Mouse (Mus musculus) cerebellum, adult 9-10 months (tissue): Measurements from ENCODE around the gene Gm49342.
"Not testable (repeated sequence)": the region's sequence is repeated elsewhere in the genome, so short reads cannot be mapped to it uniquely, and the experiment has no call there.

Source experiments
- DNase-seq: peaks from one replicate; pipeline ENCODE4 v3.0.0; 2022

The Gm49342 gene

DNA sequence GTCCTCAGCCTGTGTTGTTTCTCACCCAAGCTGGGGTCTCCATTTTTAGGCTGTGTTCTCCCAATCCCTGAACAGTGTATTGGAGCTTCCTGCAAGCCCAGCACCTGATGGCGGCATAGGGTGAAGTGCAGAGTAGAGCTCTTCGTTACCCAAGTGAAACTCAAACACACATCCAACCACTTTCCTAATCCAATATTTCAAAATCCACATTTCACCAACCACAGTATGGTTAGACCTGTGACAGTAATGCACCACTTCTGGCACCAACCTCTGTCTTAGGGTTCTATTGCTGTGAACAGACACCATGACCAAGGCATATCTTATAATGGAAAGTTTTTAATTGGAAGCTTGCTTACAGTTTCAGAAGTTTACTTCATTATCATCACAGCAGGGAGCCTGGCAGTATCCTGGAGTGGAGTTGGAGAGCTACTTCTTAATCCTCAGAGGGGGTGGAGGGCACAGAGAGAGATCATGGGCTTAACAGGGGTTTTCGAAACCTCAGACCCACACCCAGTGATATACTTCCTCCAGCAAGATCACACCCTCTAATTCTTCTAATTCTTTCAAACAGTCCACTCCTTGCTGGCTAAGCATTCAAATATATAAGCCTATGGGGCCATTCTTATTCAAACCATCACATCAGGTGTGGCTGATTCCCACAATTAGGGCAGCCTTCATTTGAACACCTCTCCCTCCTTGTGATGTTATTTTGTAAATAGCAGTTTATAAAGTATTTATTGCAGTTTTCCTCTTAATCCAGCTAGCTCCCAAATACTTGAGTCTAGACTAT, 6.0 kb upstream of the Gm49342 start:
- no peak for DNase-seq

GRCm38 (mm10) chr14:50938940-50939339, 5.4 kb upstream of the Gm49342 start:
- no peak for DNase-seq

DNA sequence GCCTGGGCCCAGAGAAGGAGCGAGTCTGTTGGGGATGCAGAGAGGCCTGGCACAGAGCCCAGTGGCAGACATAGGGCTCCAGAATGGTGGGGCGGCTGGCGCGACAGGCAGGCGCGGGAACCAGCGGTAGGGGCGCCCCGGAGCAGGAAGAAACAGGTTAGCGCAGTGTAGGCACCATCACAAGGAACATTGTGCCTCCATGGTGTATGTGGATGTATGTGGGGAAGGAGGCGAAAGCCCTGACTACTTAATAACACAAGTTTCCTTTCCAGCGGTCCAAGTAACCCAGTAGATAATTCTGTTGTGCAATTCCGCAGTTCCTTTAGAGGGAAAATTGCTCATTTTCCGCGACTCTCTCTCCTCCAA, 334 bp downstream of the Gm49342 start:
- DNase-seq = not testable (repeated sequence)

- DNase-seq = not testable (repeated sequence)
Observed at GRCm38 (mm10) chr14:50945081-50945480, 764 bp downstream of the Gm49342 start.

DNA sequence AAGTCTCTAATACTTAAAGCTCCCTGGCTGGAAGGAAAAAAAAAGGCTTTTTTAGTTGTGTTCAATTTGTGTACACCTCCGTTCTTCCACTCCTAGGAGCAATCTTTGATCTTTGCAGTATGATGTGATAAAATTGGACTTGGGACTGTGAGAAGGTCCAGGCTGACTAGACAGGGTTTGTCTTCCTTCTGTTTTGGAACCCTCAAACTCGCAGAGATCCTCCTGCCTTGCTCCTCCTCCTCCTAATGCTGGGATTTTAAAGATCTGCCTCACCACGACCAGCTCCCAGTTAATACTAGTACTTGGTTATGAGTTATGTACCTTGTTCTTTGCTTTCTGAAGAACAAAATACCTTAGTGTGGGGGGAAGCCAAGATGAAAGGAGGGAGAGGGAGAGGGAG, 1.2 kb downstream of the Gm49342 start:
- DNase-seq = not testable (repeated sequence)

- no peak for DNase-seq
Observed at GRCm38 (mm10) chr14:50955487-50955886, 11.2 kb downstream of the Gm49342 start.

- DNase-seq = peak; percentile 70
Observed at GRCm38 (mm10) chr14:50955942-50956508, 11.7 kb downstream of the Gm49342 start, which contains the start of gene Pnp2. TSS of gene Pnp2 (plus strand) at chr14:50955992.

GRCm38 (mm10) chr14:50956724-50957123, 12.4 kb downstream of the Gm49342 start:
- DNase-seq = not testable (repeated sequence)

- DNase-seq = not testable (repeated sequence)
Observed at GRCm38 (mm10) chr14:50957146-50957545, 12.8 kb downstream of the Gm49342 start.

DNA sequence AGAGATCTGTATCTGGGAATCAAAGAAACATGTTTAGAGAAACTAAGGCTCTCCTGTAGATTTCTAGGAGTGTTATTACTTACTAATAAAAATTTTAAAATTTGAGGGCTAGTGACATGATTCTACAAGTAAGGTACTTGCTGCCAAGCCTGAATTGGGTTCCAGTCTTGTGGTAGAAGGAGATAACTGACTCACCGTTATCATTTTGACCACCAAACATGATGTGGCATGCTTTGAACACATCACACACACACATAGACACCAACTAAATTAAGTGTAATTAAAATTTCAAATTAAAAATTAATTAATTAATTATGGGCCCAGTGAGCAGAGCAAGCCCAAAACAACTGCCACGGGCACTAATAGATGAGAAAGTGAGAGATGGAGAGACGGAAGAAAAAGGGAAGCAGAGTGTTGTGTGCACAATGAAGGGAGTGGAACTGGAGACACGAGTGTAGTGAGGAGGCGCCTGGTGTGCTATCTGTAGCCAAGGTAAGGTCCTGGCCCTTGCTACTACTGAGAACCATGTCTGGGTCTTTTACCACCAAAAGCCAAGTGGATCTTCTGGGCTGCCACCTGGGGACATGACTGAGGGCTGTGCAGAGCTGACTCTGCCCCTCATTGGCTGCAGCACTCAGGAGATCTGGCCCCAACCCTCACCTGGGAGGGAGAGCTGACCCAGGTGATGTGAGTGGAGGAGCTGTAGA, 14.1 kb downstream of the Gm49342 start:
- not testable (repeated sequence) for DNase-seq

DNA sequence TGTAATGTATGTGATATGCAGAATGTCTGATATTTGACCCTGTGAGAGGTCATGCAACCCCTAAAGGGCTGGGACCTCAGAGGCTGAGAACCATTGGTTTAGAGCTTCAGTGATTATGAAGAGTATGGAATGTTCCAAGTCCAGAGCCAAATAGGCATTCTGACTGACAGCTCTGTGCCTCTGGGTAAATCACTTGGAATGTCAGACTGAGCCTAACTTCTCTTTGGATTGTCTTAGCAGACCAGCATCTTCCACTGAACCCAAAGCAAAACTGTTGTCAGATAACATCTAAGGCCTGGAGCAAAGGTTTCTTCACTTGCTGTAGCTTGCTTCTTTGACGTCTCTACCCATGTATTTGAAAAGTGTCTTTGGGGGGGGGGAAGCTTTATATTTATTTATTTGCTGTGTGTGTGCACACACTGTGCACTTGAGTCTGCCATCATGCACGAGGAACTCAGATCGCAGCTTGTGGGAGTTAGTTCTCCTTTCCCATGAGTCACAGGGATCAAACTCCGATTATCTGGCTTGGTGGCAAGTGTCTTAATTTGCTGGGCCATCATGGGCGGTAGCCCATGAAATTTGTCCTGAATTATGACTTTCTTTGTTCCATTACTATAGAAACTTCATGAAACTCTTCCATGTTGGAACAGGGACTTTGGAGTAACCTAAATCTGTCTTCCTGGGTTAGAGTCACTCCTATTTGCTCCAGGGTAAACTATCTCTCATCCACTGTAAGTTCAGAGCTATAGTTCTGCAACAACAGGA, 24.1 kb downstream of the Gm49342 start:
- no peak for DNase-seq

- DNase-seq = no peak
Observed at GRCm38 (mm10) chr14:50969041-50969440, 24.7 kb downstream of the Gm49342 start.

DNA sequence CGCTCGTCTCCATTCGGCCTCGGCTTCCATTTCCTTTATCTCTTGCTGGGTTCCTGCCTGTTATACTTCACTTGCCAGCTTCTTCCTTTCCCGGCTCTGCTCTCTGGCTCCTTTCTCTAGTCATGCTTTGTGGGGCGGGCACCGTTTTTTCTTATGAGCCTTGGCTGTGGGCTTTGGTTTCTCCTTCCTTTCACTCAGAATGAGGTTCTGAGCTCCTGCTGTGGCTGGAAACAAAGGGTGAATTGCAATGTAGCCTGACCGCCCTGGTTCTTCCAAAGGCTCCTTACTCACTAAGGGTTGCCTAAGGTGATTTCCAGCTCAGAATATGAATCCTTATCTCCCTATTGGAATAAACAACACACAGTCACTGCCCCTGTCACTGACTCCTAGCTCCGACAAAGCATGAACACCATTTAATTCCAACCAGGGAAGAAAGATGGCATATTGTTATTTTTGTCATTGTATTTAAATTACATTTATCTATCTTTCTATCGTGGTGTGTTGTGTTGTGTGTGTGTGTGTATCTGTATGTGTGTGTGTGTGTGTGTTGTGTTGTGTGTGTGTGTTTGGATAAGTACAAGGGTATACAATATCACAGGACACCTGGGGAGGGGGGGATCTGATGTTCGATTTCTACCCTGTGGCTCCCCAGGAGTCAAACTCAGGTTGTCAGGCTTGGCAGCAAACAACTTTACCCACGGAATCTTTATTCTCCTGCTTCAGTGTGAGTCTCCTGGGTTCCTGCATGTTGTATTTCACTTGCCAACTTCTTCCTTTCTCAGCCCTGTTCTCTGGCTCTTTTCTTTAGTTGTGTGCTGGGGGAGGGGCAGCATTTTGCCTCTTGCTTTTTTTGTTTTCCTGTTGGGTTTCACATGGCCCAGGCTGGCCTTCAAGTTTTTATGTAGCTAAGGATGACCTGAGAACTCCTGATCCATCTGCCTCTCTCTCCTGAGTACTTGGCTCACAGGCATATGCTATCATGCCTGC, 25.5 kb downstream of the Gm49342 start:
- peak; percentile 52 for DNase-seq

GRCm38 (mm10) chr14:50970822-50971221, 26.5 kb downstream of the Gm49342 start:
- DNase-seq = no peak

DNA sequence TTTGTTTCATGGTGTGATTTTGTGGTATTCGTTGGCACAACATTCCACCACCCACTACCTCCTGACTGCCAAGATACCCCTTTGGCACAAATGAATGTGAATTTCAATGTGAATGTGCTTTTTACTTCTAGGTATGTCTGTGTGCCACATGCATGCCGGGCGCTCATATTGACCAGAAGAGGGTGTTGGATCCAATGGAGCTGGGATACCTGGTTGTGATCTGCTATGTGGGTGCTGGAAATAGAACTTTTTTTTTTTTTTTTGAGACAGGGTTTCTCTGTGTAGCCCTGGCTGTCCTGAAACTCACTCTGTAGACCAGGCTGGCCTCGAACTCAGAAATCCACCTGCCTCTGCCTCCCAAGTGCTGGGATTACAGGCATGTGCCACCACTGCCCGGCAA, 28.7 kb downstream of the Gm49342 start:
- not testable (repeated sequence) for DNase-seq

DNA sequence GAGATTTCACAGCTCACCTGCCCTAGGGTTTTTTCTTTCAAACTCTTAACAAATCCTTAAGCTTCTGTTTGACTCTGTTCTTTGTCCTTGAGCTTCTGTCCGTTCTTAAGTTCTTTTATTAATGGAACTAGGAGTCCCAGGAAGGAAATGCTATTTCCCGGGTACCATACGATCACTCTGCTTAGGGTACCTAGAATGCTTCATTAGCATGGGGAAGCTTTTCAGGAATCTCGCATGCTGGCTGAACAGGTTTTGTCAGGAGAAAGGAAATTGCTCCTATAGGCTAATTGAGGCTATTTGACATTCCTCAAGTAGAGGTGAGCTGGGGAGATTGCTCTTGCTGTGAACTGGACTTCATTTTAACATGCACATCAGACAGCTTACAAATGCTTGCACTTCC, 29.4 kb downstream of the Gm49342 start:
- DNase-seq = no peak

DNA sequence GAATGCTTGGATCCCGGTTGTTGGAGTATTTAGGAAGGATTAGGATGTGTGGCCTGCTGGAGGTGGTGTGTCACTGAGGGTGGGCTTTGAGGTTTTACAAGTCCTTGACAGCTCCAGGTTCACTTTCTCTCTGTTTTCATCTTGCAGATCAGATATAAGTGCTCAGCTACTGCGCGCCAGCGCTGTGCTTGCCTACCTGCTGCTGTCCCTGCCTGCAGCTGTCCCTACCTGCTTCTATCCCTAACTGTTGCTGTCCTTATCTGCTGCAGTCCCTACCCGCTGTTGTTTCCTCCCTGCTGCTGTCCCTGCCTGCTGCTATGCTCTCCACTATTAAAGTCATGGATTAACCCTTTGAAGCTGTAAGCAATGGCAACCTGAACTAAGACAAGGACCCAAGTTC, 30.7 kb downstream of the Gm49342 start:
- no peak for DNase-seq

GRCm38 (mm10) chr14:50976674-50977073, 32.4 kb downstream of the Gm49342 start:
- no peak for DNase-seq

- DNase-seq = not testable (repeated sequence)
Observed at GRCm38 (mm10) chr14:50978451-50978850, 34.1 kb downstream of the Gm49342 start.

GRCm38 (mm10) chr14:50979631-50980030, 35.3 kb downstream of the Gm49342 start:
- DNase-seq = no peak

- no peak for DNase-seq
Observed at GRCm38 (mm10) chr14:50981207-50981606, 36.9 kb downstream of the Gm49342 start.

GRCm38 (mm10) chr14:50981837-50982236, 37.5 kb downstream of the Gm49342 start:
- no peak for DNase-seq
